Mouse (Mus musculus) ES-E14 (cell line): ENCODE data around the gene Tet2. TPM values are rescaled to one million over a fixed set of nuclear protein-coding genes. Genes with fewer than 3 reads are reported as not detected.
"Not testable (repeated sequence)": the region's sequence is repeated elsewhere in the genome, so short reads cannot be mapped to it uniquely, and the experiment has no call there.

Experiments used
- DNase-seq: peaks from one replicate; pipeline ENCODE4 v3.0.0-alpha.2; 2013; ENCODE audit warnings: low read depth, low spot score
- H3K27ac ChIP-seq: 2 replicates; pipeline ENCODE4 v1.5.1; 2012; ENCODE audit warnings: low read depth, mild to moderate bottlenecking, low read length, moderate library complexity, mixed read lengths; ENCODE audit not compliant: poor library complexity, insufficient read depth, severe bottlenecking
- H3K36me3 ChIP-seq: 2 replicates; pipeline ENCODE4 v1.6.1; 2012; ENCODE audit warnings: mild to moderate bottlenecking, low read length, moderate library complexity, mixed read lengths; ENCODE audit not compliant: control insufficient read depth, poor library complexity, insufficient read depth, severe bottlenecking
- H3K4me1 ChIP-seq, 2 experiments: fragments of 150-350 bp in 1 of 2; sonication (generic) in 1 of 2; 2 replicates each; pipeline ENCODE4 v1.6.1; 2012; ENCODE audit warnings: low read length in 2 of 2, mild to moderate bottlenecking in 1 of 2, mixed read lengths in 1 of 2; ENCODE audit not compliant: control insufficient read depth in 2 of 2, insufficient read depth in 2 of 2, poor library complexity in 1 of 2
- H3K4me3 ChIP-seq, 2 experiments: fragments of 150-350 bp in 1 of 2; sonication (generic) in 1 of 2; 2 replicates each; pipeline ENCODE4 v1.5.1; 2012; ENCODE audit warnings: low read length in 2 of 2, low read depth in 1 of 2, mild to moderate bottlenecking in 1 of 2, mixed read lengths in 1 of 2; ENCODE audit not compliant: insufficient read depth in 1 of 2, poor library complexity in 1 of 2, severe bottlenecking in 1 of 2
- H3K9ac ChIP-seq: 2 replicates; pipeline ENCODE4 v1.6.1; 2012; ENCODE audit warnings: low read depth, mild to moderate bottlenecking, low read length, mixed read lengths; ENCODE audit not compliant: poor library complexity, insufficient read depth, severe bottlenecking
- H3K9me3 ChIP-seq: fragments of 150-350 bp; sonication (generic); 2 replicates; pipeline ENCODE4 v1.6.1; 2012; ENCODE audit warnings: low read depth, mild to moderate bottlenecking, low read length; ENCODE audit not compliant: control insufficient read depth, insufficient read depth
- CHD2 ChIP-seq: IDR thresholded peaks from 2 replicates; pipeline ENCODE4 v1.6.1; 2014; ENCODE audit warnings: mild to moderate bottlenecking, low read depth, low read length, inconsistent platforms
- HCFC1 ChIP-seq: IDR thresholded peaks from 2 replicates; pipeline ENCODE4 v1.6.1; 2012; ENCODE audit warnings: low read length, inconsistent platforms, borderline replicate concordance; ENCODE audit not compliant: insufficient read depth
- MAFK ChIP-seq: IDR thresholded peaks from 2 replicates; pipeline ENCODE4 v1.6.1; 2014; ENCODE audit warnings: mild to moderate bottlenecking, low read depth, low read length, inconsistent platforms; ENCODE audit not compliant: insufficient read depth
- ZC3H11A ChIP-seq: IDR thresholded peaks from 2 replicates; pipeline ENCODE4 v1.6.1; 2012; ENCODE audit warnings: low read depth, mild to moderate bottlenecking, inconsistent platforms, low read length, borderline replicate concordance
- ZNF384 ChIP-seq: IDR thresholded peaks from 2 replicates; pipeline ENCODE4 v1.6.1; 2012; ENCODE audit warnings: low read depth, low read length, inconsistent platforms
- in situ Hi-C, 2 experiments: fragments of 600-800 bp; cut with MboI; formaldehyde crosslinking; loops; one replicate each; pipeline ENCODE4 v1.15.1; 2025; ENCODE audit warnings: low sequenced_read_pairs in 2 of 2, inconsistent platforms in 1 of 2; ENCODE audit not compliant: unreplicated experiment in 2 of 2
- total RNA-seq: library from RNA; depleted of rRNA; stranded (reverse); fragments of 300-350 nt; gene quantifications from 2 replicates; pipeline ENCODE4 v1.2.3, GENCODE M21; 2012

Tet2 gene
- total RNA-seq, 1 experiment: 86.9 TPM

DNA sequence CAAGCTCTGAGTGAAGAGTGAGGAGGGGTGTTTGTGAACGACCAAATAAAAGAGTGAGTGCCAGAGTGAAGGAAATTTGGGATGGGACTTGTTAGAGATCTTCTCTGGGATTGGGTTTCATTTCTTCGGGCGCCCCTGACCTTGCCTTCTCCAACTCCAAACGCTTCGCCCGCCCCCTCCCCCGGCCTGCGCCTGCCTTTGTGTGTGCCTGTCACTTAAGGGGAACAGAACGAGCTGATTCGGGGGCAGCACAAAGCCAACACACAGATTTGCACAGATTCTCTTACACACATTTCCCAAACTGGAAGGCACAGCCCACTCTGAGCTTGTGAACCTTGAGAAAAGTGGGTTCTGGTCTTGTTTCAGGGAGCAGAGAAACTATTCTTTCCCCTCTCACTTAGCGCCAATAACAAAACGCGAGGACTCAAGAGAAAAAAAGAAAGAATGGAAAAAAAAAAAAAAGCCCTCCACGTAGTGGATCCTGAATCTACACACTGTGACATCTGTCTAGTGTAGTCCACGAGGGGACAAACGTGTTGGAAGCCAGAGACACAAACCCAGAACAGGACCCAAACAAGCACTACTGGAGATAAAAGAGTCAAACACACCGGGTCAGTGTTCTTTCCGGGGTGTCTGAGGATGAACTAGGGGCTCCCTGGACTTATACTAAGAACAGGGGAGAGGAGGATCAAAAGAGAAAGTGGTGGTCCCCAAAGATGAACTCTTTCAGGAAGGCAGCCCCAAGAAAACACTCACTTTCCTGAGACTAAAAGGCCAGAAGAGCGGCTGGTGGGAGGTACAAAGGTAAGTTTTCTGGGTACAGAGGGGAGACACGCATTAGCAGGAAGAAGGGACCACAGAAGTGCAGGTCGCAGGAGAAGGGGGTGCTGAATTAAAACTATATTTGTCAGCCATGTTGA lies 1.6 kb downstream of the Tet2 start:
- peak overlapping the region; percentile 94 for H3K27ac ChIP-seq
- peak overlapping the region; percentile 87 for H3K9ac ChIP-seq
- in situ Hi-C loops: no loop called here
- H3K9me3 ChIP-seq: no peaks in the 10 kb centered on the region
- TF ChIP-seq ZNF384 (0 out of 2 replicates have a peak, but pooled peaks have one; percentile 21), HCFC1 (no peak)
- no peaks in the 10 kb centered on the region for H3K36me3 ChIP-seq
- peaks cover 0 to 2% of the 10 kb centered on the region in 2 experiments; a peak in 1 of 4 replicates for H3K4me1 ChIP-seq
- DNase-seq: no peak
- peak overlapping the region; percentile 90 to 97 for H3K4me3 ChIP-seq

DNA sequence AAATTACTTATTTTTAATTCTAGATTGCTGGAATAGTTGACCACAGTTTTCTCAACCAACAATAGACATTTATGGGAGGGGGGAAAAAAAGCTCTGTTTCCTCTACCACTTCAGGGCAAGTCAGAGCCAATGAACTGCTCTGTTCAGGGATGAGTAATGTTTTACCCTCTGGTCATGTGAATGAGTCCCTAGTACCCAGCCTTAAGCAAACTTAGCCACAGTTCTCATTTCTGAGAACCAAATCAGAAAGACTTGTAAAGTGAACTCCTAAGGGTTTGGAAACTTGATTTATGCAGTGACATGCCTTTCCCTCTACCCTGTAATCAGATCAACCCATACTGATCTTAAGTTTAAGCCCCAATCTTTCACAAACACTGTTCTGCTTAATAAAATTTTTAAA lies 2.9 kb downstream of the Tet2 start:
- H3K27ac ChIP-seq: no peak overlapping the region
- in situ Hi-C loops: no loop called here
- no peak for DNase-seq
- H3K4me3 ChIP-seq: peak overlapping the region in 1 of 2 experiments; percentile 90; a peak in 2 of 4 replicates
- no peaks in the 10 kb centered on the region for H3K36me3 ChIP-seq
- TF ChIP-seq CHD2: no peak
- TF ChIP-seq ZC3H11A: no peak
- TF ChIP-seq MAFK: no peak
- H3K4me1 ChIP-seq: peaks cover 0 to 5% of the 10 kb centered on the region in 2 experiments; a peak in 2 of 4 replicates
- no peak overlapping the region for H3K9ac ChIP-seq
- H3K9me3 ChIP-seq: no peaks in the 10 kb centered on the region

DNA sequence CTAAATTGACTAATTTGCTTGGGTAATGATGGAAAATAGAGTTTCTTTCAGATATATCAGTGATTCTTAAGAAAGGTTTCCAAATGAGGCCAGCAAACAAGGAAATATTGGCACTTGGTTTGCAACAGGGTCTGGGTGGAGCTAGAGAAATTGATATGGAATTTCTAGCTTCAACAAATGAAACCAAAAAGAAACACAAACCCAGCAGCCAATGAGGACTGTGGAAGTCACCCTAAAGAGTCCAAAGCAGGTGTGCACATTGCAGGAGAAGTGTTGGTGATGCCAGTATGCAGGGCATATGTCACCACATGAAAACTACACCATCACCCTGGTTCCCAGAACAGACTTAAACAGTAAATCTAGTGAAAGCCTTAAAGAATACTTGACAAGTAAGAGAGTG lies 3.9 kb downstream of the Tet2 start:
- H3K9me3 ChIP-seq: no peaks in the 10 kb centered on the region
- no peaks in the 10 kb centered on the region for H3K36me3 ChIP-seq
- peaks cover 0 to 5% of the 10 kb centered on the region in 2 experiments; a peak in 2 of 4 replicates for H3K4me1 ChIP-seq
- TF ChIP-seq ZNF384: no peak
- H3K4me3 ChIP-seq: no peak overlapping the region
- no peak for DNase-seq
- H3K9ac ChIP-seq: no peak overlapping the region
- in situ Hi-C loops: no loop called here
- no peak overlapping the region; the same call in 1 of the 2 replicates for H3K27ac ChIP-seq

GRCm38 (mm10) chr3:133539991-133540390 lies 4.9 kb downstream of the Tet2 start:
- in situ Hi-C loops: no loop called here
- Histone ChIP-seq H3K9ac (no peak overlapping the region; the same call in 1 of the 2 replicates), H3K36me3 (0 out of 2 replicates have a peak, but pooled peaks cover 3% of the 10 kb centered on the region), H3K4me3 (no peak overlapping the region), H3K9me3 (no peaks in the 10 kb centered on the region), H3K4me1 (peaks cover 3 to 5% of the 10 kb centered on the region in 2 experiments), H3K27ac (no peak overlapping the region)
- no peak for DNase-seq
- TF ChIP-seq ZC3H11A: no peak
- no peak for TF ChIP-seq ZNF384
- TF ChIP-seq HCFC1: no peak
- TF ChIP-seq CHD2: no peak
- no peak for TF ChIP-seq MAFK

DNA sequence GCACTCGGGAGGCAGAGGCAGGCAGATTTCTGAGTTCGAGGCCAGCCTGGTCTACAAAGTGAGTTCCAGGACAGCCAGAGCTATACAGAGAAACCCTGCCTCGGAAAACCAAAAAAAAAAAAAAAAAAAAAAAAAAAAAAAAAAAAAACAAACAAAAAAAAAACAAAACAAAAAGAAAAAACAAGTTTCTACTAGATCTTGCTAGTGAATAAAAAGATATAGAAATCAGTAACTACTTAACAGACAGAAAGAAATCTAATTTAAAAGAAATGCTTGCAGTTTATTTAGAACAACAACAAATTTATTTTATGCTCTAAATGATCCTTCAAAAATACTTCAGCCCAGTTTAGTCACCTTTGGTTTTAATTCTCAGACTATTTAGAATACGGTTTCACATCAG lies 6.4 kb downstream of the Tet2 start:
- H3K36me3 ChIP-seq, H3K4me1 ChIP-seq, H3K27ac ChIP-seq, DNase-seq, H3K4me3 ChIP-seq, in situ Hi-C loops, H3K9ac ChIP-seq, H3K9me3 ChIP-seq: not testable (repeated sequence)
- TF ChIP-seq ZNF384: peak; percentile 85
